Mouse (Mus musculus): ENCODE measurements around the gene Trim69.
A peak's percentile ranks its signal among the peaks of the same experiment; 100 is the strongest.

The Trim69 gene

DNA sequence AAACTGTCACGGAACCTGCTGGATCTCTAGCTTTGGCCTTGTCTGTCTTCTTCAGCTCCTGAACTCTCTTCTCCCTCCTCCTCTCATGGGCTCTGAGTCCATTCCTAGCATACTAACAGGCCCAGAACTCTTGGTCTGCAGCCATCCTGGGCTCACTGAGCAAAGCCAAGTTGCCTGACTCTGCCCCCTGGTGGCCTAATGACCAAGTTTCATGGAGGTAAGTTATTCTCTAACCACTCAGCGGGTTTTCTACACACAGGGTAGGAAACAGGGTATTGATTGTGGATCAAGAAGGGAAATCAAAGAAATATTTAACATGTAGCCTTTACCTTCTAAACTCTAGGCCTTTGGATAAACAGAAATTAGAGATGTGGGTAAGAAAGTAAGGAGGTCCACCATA is at the start of gene Trim69:
Gene Trim69 (plus strand): TSS at position 21 of the 400 bp plus-strand sequence.
- DNase-seq (ENCODE audit: low spot score): peak; percentile 85

GRCm38 (mm10) chr2:122116888-122117287 is 43.6 kb upstream of the Trim69 start:
- no peak for DNase-seq (ENCODE audit: low spot score)

DNA sequence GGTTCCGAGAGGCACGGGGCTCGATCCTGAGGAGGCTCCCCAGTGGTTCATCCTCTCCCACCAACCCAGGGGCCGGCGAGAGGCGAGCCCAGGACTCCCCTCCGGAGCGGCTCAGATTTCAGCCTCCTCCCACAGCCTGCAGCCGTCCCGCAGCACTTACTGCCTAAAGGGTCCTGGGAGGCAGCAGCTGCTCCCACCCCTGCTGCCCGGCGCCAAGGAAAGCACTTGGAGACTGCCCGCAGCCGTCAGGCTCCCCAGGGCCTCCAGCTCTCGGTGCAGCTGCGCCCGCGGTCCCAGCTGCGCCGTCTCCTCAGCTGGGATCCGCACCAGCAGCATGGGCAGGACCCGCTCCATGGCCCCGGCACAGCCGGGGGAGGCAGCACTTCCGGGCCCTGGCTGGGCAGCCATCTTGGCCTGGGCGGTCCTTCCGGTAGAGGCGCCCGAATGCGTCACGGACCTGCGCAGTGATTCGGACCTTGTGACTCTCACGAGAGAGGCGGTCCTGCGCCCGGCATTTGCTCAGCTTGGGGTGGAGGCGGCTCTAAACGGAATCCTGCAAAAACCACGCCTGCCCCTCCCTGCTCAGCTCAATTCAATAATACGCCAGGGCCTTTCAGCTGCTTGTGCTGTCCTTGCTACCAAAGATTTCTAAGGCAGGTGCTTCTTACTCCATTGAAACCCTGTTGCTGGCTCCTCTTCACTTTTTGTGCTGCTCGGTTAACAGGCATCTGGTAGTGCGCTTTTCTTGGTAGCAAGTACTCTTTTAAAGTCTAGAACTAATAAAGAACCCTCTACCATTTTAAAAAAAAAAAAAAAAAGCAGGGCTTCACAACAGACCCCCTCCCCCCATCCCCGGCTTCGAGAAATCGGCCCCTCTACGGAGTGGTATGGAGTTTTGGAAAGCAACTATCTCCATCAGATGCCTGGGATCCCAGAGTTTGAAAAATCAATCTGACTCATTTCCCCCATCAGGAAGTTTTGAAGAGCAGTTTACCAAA is 42.2 kb upstream of the Trim69 start, which contains the start of gene Spg11:
Gene Spg11 (minus strand): TSS at position 426 of the 998 bp plus-strand sequence.
- peak; percentile 97 for DNase-seq (ENCODE audit: low spot score)

GRCm38 (mm10) chr2:122125680-122126572 is 34.6 kb upstream of the Trim69 start:
- no peak for DNase-seq (ENCODE audit: low spot score)

- no peak for DNase-seq (ENCODE audit: low spot score)
Observed at GRCm38 (mm10) chr2:122126765-122127347, 33.6 kb upstream of the Trim69 start.

DNA sequence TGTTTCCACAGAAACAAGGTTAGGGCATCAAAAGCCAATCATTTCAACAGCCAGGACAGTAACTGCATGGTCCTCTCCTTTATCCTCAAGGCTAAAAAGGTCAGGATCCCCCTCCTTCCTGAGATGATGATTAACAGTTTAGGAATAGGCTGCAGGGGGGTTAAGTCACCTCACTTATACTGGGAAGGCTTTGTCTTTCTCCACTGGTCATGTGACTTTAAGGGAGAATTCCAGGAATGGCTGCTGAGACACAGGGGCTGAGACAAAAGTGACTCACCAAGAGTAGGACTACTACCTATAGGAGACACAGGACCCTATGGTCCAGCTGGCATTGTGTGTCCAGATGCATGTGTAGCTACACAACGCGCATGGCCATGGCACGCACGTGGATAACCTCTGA is 32.9 kb upstream of the Trim69 start:
- DNase-seq (ENCODE audit: low spot score): no peak

GRCm38 (mm10) chr2:122132078-122132477 is 28.4 kb upstream of the Trim69 start:
- DNase-seq (ENCODE audit: low spot score): no peak

- DNase-seq (ENCODE audit: low spot score): no peak
Observed at GRCm38 (mm10) chr2:122132618-122133017, 27.9 kb upstream of the Trim69 start.

DNA sequence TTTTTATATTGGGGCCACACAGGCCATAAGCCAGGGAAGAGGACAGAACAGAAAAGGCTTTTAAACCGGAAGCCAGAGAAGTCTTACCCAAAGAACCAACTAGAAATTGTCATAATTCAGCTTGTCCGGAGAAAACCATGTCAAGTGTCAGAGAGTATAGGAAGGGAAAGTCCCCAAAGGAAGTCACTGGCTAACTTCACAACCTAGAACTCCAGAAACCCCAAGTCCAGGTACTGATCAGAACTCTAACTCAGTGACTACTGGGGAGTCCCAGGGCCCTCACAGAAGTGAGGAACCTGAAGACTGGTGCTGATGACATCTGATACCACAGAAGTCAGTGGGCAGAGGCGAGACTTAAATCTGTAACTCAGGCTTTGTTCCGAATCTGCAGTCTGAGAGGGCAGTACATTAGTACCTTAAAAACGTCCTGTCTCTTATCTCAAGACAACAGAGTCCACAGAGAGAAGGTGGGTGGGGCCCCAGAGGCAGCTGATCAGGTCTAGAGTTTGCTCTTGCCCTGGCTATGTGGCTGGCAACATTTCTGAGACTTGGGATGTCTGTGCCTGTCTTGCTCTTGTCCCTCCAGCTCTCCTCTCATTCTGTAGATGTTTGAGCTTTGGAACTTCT is 22.5 kb upstream of the Trim69 start:
- no peak for DNase-seq (ENCODE audit: low spot score)

DNA sequence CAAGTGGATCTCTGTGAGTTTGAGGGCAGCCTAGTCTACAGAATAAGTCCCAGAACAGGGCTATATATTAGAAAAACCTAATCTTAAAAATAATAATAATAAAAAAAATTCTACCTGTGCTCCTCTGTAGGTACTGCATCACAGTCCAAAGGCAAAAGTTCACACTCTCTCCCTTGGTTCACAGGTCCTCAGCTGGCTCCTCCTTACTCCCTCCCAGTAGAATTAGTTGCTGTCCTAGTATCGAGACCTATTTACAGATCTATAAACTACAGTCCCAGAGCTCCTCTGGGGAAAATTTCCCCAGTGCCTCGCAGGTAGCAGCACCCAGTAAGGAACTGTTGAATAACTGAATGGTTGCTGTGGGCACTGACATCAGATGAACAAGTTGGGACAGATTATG is 19.7 kb upstream of the Trim69 start:
- no peak for DNase-seq (ENCODE audit: low spot score)

DNA sequence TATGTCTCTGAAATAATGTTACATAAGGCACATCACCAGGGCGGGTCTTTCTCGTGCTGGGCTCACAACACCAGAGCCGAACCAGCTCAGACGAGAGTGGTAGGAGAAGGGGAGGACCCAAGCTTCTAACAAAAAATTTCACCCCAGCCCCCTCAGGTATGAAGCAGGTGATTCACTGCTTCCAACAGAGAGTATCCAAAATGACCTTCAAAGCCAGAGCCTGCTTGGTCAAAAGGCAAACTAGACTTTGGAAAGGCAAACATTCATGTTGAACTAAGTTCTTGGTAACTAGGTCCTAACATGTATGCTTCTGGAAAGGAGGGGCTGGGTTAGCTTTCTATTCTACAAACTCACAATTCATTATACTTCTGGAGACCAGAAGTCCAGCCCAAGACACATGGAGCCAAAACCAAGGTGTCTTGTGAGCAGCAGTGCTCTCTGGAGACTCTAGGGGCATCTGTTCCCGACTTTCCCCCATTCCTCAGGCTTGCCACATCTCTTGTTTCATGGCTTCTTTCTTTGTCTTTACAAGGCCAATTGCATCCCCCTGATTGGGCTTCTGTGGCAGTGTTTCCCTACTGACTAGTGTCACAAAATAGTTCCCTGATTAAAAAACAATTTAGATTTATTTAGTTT is 19.1 kb upstream of the Trim69 start:
- DNase-seq (ENCODE audit: low spot score): no peak

DNA sequence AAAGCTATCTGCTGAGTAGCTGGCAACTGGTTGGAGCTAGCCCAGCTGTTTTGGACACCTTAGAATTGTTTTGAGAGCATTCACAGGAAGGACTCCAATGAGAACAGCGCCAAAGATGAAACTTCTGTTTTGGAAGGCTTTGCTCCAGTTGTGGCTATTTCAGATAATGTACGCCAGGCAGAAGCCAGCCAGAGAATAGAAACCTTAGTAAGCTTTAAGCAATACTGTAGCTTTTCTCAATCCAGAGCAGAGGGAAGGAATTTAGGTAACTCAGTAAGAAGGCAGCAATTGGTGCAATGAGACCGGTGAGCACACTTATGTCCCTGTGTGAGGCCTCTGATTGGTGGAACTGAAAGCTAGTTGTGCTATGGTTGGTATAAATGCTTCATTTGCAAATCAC is 17.4 kb upstream of the Trim69 start:
- no peak for DNase-seq (ENCODE audit: low spot score)

- DNase-seq (ENCODE audit: low spot score): no peak
Observed at GRCm38 (mm10) chr2:122145756-122146155, 14.7 kb upstream of the Trim69 start.

GRCm38 (mm10) chr2:122146687-122147086 is 13.8 kb upstream of the Trim69 start:
- peak; percentile 6 for DNase-seq (ENCODE audit: low spot score)

GRCm38 (mm10) chr2:122147508-122148241 is 12.8 kb upstream of the Trim69 start, which contains the start of gene B2m:
Gene B2m (plus strand): TSS chr2:122147686.
- peak; percentile 96 for DNase-seq (ENCODE audit: low spot score)

DNA sequence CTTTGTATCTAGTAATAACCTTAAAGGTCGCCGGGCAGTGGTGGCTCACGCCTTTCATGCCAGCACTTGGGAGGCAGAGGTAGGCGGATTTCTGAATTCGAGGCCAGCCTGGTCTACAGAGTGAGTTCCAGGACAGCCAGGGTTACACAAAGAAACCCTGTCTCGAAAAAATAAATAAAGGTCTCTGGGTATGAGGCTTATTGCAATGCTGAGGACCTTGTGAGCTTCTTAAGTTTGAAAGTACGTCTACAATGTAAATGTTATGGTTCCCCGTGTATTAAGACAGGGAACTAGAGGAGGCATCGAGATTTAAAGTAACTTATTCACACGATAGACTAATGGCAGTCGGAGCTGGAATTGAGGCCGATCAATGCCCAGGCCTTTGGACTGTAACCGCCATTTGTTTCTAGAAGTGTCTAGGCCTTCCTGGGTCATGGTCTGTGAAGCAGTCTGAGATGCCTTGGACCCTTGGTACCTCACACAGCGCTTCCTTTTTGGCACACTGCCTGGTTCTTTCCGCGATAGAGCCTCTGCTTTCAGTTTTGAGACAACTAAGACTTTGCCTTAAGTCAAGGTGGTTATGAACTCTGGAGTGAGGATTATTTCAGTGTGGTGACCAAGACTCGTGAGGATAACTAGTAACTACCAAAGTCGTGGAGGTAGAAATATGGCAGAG is 12.1 kb upstream of the Trim69 start:
- DNase-seq (ENCODE audit: low spot score): peak; percentile 6

DNA sequence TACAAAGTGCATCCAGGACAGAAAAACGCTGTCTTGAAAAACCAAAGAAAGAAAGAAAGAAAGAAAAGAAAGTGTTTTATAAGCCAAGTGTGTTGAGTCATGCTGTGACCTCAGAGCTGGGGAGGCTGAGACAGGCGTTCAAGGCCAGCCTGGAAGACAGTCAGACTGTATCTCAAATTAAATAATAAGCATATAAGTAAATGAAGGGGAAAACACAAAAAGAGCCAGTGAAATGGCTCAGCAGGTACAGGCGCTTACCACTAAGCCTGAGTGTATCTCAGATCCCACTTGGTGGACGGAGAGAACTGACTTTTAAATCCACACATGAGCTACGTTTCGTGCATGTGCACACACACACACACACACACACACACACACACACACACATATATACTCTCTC is 11.2 kb upstream of the Trim69 start:
- DNase-seq (ENCODE audit: low spot score): no peak

GRCm38 (mm10) chr2:122149716-122150115 is 10.8 kb upstream of the Trim69 start:
- no peak for DNase-seq (ENCODE audit: low spot score)

DNA sequence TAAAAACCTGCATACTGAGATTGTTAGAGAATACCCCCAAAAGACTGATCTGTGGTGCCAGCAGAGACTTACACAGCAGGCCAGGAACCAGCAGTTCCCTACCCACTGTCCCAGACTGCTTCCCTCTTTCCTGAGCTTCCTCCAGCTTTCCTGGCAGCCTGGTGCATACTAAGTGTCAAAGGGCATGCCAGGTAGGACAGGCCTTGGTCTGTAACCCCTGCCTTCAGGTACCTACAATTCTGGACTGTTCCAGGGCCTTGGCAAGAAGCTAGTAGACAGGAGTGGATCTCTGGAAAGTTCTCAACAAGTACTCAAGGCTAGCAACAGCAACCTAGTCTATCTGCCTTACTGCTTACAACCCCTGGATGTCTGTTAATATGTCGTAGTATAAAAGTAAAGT is 9.3 kb upstream of the Trim69 start:
- DNase-seq (ENCODE audit: low spot score): no peak

DNA sequence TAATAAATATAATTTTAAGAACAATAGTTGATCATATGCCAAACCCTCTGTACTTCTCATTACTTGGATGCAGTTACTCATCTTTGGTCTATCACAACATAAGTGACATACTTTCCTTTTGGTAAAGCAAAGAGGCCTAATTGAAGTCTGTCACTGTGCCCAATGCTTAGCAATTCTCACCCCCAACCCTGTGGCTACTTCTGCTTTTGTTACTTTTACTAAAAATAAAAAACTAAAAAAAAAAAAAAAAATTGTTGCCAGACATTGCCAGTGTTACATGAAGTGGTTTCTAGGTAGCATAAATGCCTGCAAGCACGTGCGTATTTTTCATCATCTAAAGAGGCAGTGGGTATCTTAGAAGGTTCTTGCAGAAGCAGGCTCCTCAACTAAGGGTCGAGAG is 7.7 kb upstream of the Trim69 start:
- no peak for DNase-seq (ENCODE audit: low spot score)

All from retina, embryonic 14.5 days (tissue).